Mouse (Mus musculus): ENCODE measurements around the gene Atp6v1c2.

The Atp6v1c2 gene

DNA sequence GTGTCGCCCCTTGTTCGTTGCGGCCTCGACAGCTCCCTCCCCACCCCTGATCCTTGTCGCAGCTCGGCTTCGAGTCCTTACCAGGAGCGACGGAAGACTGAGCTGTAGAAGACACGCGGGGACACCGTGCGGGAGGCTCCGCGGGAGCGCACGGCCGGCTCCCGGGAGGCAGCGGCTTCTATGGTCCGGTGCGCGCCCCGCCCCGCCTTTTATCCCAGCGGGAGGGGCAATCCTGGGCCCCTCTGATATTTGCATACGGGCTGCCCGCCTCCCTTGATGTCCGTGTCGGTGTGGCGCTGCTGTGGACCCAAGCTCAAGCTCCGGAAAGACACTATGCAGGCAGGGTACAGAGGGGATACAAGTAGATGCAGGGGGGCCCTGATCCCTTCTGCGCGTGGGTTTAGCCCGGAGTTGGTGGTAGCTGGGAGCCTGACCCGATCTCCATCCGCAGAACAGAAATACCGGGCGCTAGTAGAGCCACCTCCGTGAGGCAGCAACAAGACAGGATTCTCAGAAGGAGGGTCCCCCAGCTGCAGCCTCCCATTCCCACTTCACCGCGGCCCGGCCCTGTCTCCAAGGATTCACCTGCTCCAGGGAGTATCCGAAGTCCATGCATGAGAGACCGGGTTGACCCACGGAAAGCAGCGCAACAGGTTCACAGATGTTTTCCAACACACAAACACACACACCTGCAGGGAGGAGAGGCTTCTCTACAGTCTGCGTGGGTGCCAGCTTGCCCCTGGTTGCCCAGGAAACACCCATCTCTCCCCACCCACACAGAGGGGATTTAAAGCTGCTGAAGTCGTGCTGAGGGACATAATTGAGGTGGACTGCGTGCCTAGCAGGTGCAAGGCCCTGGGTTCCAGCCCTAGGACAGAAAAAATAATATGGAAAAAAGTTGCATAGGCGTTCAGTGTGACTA lies 4.3 kb downstream of the Atp6v1c2 start:
- DNase-seq = no peak

DNA sequence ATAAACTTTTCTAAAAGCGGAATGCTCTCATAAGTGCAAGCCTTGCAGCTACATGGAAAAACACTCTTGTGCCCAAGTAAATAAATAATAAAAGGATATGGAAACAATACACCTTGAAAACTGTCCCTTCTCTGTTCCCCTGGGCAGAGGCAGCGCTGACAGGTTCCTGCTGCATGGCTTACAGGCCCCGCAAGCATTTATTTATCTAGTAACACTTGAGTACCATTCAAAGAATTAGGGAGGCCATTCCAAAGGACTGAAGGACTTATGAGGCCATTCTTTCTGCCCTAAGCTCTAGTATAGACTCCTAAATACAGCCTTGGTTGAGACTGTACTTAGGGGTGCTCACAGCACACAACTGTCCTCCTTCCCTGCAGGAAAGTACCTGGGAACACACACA lies 10.7 kb downstream of the Atp6v1c2 start:
- no peak for DNase-seq

DNA sequence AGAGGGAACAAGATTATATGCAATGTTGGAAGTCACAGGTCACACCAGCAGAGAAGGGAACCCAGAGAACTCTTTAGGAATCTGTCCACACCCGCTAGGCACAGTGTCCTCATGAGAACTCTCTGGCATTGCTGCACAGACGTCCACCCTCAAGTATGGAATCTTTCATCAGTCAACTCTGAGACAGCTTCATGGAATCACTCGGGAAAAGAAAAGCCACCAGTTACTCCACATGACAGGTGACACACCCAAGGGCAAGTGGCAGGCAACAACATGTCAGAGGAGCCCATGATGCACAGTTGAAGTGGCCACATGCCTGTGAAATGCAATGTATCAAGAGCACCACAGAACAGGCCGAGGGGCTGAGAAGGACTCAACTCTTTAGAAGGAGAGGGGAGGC lies 11.2 kb downstream of the Atp6v1c2 start:
- no peak for DNase-seq

DNA sequence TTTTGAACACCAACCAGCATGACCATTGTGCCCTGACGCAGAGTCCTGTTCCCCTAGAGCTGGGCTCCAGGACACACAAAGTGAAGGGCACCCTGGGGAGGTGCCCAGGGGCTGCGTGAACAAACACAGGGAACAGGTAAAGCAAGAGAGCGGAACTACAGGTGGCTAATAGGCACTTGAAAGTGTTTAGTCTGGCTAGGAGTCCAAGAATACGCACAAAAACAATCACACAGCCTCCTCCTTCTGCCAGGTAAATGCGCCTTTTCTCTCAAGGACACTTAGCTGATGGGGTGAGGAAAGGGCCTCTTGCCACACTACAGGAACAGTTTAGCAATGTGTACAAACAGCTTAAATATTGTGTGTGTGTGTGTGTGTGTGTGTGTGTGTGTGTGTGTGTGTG lies 13.1 kb downstream of the Atp6v1c2 start:
- no peak for DNase-seq

- DNase-seq = no peak
Observed at GRCm38 (mm10) chr12:17310852-17311839, 18.0 kb downstream of the Atp6v1c2 start.

DNA sequence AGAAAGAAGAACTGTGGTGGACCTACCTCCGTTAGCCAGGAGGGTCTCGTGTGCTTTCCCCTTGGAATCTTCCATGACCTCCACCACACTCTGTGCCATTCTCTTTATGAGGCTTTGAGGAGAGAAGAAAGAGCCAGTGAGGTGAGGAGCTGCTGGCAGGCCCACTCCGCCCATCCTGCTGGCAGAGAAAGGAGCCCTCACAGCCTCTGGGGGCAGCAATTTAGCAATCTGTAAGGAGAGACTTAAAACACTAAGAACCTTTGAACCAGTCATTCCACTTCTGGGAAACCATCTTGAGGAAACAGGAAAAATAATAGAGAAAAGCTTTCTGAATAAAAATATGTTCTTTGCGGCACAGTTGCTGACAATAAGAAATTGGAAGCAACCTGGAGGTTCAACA lies 20.9 kb downstream of the Atp6v1c2 start:
- no peak for DNase-seq

GRCm38 (mm10) chr12:17305445-17305844 lies 23.7 kb downstream of the Atp6v1c2 start:
- no peak for DNase-seq

DNA sequence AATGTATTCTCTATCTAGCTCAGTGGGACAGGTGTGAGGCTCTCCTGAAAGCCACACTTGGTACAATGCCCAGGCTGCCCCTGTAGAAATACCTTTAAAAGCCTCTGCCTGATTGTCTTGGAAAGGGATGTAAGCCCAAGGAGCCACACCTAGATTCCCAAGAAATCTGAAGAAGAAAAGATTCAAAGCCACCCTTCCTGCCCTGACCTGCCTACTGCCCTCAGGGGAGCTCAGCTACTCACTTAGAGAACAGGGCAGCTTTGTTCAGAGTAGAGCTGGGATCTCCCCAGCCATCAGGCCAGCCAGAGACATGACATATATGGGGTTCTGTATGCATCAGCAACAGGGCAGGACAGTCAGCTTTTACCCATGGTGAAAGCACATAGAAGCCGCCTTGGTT lies 29.3 kb downstream of the Atp6v1c2 start:
- DNase-seq = no peak

DNA sequence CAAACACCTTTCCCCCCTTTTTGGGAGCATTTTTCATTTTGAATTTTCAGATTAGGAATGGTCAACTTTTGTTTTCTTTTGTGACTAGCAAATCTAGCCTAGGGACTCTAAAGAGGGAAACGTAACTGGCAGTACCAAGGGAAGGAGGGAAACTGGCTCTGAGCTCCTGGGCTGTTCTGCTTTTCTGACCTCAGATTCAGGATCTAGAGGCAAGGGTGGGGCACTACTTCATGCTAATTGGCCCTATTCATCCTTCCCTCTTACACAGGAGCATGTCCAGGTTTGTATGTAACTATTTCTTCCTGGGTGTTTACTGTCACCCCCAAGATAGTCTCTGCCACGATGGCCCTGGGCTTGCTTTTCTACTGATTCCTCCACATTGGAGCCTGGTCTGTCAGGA lies 32.3 kb downstream of the Atp6v1c2 start:
- no peak for DNase-seq

GRCm38 (mm10) chr12:17290569-17290968 lies 38.6 kb downstream of the Atp6v1c2 start:
- DNase-seq = no peak

GRCm38 (mm10) chr12:17289913-17290312 lies 39.2 kb downstream of the Atp6v1c2 start:
- no peak for DNase-seq

- no peak for DNase-seq
Observed at GRCm38 (mm10) chr12:17289060-17289459, 40.1 kb downstream of the Atp6v1c2 start.

DNA sequence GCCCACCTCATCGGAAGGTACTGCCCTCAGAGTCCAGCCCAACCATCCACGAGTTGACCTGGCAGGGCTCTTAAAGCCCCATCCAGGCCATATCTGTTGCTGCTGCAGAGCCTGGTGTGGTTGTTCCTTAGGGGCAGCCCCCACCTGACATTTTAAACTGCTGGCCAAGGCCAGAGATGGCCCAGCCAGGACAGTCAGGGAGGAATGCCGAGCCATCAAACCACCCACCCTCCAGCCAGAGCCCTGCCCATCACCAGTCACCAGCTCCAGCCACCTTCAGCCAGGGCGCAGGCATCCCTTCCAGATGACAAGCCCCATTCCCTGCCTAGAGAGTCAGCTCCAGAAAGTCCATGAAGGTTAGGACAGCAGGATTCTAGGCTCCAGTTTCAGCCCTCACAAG lies 40.7 kb downstream of the Atp6v1c2 start:
- DNase-seq = no peak

DNA sequence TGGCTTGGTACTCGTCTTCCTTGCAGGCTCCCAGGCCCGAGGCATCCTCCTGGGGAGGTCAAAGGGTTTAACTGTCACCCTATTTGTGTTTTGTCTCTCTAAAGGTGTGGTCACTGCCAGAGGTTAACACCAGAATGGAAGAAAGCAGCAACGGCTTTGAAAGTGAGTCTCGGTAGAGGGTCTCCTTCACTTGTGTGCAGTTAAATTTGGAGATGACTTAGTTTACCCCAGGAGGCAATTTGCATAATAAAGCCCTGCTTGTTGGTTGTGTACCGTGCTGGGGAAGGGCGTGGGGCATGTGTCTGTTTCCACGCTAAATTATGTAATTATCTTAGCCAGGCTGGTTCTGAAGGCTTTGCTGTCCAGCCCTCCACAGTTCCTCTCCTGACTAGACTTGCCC lies 55.3 kb downstream of the Atp6v1c2 start:
- DNase-seq = no peak

DNA sequence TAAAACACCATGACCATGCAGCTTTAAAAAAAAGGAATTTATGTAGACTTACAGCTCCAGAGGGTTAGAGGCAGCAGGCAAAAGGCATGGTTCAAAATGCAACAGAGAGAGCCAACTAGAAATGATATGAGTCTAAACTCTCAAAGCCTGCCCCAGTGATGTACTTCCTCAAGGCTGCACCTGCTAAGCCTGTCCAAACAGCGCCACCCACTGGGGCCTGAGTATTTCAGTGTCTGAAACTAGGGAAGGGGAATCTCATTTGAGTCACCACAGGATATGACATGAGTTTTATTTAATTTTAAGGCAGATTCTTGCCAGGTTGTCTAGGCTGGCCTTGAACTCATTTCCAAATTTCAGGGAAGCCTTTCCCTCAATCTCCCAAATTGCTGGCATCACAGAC lies 57.9 kb downstream of the Atp6v1c2 start:
- peak; percentile 67 for DNase-seq

- DNase-seq = peak; percentile 12
Observed at GRCm38 (mm10) chr12:17267316-17267715, 61.8 kb downstream of the Atp6v1c2 start.

GRCm38 (mm10) chr12:17266673-17266990 lies 62.5 kb downstream of the Atp6v1c2 start:
- DNase-seq = no peak

DNA sequence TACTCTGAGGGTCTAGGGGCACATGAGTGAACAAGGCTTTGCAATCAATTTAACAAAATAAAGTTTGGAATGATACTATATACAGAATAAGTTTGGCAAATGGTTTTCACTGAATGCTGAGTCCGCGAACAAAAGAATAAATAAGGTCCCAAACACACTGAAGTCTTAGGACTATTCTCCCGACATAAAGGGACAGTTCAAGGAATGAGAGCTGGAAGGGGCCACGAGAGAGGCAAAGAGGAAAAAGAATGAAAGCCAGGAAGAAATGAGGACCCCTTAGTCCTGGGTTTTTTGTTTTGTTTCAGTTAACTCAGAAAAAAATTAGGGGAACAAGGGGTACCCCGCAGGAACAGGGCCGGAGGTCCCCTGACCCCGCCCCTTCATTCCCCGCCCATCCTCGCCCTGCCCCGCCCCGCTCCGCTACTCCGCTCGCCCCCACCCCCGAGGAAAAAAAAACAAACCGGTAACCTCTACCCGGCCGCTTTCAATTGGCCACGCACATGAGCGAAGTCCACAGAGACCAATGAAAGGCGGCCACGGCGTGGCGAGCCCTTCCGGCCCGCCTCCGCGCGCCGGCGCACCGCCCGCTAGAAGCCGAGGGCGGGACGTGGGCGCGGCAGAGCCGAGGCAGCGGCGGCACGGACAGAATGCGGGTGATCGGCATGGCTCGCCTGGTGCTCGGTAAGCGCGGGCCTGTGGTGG lies 63.0 kb downstream of the Atp6v1c2 start, which contains the start of gene Pdia6:
TSS of gene Pdia6 (plus strand) at position 575 of the 702 bp plus-strand sequence.
- peak; percentile 92 for DNase-seq

DNA sequence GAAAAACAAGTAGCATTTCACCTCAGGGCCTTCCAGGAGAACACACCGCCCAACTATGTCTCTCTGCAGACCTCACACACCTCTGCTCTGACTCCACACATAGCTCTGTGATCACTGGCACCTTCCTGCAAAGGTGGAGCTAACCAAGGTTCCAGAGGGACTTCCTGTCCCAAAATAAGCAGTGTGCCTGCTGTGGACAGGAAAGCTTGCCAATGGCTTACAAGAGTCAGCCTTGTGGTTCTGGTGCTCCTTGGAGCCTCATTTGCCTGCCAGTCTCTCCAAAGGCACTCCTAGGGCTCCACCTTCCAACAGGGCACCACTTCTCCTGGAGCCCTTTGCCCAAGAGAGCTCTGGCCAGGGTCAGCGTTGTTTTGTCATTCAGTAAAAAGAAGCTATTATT lies 64.3 kb downstream of the Atp6v1c2 start:
- no peak for DNase-seq

- no peak for DNase-seq
Observed at GRCm38 (mm10) chr12:17263881-17264280, 65.3 kb downstream of the Atp6v1c2 start.

- DNase-seq = no peak
Observed at GRCm38 (mm10) chr12:17261005-17261404, 68.2 kb downstream of the Atp6v1c2 start.

DNA sequence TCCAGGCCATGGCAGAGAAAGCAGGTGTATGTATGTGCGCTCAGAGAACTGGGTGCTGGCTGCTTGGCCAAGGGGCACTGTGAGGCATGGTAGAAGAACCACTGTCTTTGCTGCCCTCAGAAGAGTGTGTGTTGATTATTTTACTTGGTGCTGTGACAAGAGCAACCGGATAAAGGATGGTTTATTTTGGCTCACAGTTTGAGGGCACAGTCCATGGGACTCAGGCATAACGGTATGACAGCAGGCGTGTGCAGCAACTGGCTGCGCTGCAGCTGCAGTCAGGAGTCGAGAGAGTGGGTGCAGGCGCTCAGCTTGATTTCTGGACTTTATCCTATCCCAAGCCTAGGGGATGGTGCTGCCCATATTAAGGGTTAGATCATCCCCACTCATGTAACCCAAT lies 70.7 kb downstream of the Atp6v1c2 start:
- no peak for DNase-seq

GRCm38 (mm10) chr12:17256905-17257304 lies 72.3 kb downstream of the Atp6v1c2 start:
- peak; percentile 72 for DNase-seq
